Mouse (Mus musculus): ENCODE measurements at regions not wholly inside any gene's neighbourhood (a gene's known extent, or its start where the extent isn't known, plus 50 kb on each side); places are given as distances from the start of the nearest gene placed in this dataset.

- no peak for DNase-seq (ENCODE audit: low spot score)
Observed at GRCm38 (mm10) chr15:36888351-36889069, 119.1 kb downstream of the Zfp706 start.

DNA sequence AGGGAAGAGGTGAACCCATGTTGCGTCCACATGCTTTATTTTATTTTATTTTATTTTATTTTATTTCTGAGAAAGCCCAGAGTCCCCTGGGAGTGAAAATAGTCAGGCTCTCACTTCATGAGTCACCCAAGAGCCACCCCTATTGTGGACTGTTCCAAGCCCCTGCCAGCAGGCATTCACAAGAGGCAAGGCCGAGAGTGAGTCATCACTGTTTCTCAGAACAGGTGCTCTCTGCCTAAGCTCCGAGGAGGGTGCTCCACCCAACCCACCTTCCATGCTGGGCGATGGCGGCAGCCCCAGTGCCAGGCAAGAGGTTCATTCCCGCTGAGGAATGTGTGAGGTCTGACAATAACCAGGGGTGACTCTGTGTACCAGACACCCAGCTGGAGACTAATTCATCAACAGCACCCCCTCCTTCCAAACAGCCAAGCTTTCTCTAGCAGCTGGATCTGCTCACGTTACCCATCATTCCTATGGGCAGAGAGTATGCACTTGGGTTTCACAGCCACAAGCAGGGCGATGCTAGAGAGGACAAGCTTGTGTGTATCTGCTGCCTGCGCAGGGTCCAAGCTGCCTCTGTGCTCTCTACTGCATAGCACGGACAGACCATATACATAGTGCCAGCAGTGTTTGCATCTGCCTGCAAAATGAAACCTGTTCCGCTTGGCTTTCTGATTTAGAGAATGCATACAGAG lies 122.8 kb downstream of the Zfp706 start:
- no peak for DNase-seq (ENCODE audit: low spot score)

GRCm38 (mm10) chr15:36884074-36884473 lies 123.5 kb downstream of the Zfp706 start:
- no peak for DNase-seq (ENCODE audit: low spot score)

DNA sequence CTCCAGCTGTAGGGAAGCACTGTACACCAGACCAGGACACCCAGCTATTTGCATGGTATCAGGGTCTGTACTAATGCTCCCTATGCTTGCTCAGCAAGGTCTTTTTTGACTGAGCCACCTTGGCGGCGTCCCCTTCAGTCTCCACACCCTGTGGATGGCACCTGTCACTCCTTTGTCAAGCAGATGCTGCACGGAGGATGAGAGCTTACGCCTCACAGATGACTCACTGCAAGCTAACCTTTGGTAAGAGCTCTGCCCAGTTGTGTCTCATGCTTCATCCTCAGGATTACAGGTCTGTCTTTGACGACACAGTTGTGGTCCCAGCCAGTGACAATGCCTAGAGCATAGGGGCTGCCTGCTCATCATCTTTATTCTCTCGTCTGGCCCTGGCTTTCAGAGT lies 124.4 kb downstream of the Zfp706 start:
- no peak for DNase-seq (ENCODE audit: low spot score)

DNA sequence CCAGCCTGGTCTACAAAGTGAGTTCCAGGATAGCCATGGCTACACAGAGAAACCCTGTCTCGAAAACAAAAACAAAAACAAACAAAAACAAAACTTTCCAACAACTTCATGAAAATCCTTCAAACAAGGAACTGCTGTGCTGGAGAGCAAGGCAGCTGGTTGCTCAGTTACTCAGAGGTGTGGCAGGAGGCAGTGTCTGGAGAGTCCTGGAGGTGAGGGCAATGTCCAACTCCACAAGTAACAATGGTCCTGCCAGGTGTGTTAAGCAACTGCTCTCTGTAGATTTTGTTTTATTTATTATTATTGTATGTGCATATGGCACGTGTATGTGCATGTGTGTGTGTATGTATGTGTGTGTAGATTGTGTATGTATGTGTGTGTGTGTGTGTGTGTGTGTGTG lies 126.0 kb downstream of the Zfp706 start:
- no peak for DNase-seq (ENCODE audit: low spot score)

DNA sequence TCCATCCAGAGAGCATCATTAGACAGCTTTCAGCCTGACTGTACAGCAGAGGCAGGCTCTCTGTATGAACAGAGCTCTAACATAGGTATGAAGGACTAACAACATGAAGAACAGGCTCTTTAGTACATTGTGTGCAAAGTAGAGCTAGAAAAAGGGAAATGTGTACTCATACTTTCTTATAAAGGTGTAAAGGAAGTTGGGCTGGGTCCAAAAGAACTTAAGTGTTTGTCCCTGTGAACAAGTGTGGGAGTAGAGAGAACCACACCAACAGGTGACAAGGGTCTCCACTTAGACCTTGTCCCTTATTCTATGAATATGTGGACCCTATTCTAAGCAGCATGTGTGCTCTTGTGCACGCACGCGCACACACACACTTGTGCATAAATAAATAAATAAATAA lies 127.0 kb downstream of the Zfp706 start:
- DNase-seq (ENCODE audit: low spot score): no peak

DNA sequence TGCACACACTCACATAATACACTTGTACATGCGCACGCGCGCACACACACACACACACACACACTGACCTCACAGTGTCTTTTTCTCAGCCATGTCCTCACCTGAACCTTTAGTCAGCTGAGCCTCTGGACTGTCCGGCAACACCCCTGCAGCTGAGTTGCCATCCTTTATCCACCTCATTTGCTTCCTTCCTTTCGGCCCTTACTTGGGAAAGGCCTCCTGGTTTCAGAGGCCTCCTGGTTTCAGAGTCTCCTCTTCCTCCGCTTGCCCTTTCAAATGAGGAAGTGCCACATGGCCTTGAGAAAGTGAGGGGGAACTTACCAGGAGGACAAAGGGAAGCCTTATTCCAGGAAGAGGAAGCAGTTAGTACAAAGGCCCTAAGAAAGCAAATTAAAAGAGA lies 128.0 kb downstream of the Zfp706 start:
- DNase-seq (ENCODE audit: low spot score): no peak

DNA sequence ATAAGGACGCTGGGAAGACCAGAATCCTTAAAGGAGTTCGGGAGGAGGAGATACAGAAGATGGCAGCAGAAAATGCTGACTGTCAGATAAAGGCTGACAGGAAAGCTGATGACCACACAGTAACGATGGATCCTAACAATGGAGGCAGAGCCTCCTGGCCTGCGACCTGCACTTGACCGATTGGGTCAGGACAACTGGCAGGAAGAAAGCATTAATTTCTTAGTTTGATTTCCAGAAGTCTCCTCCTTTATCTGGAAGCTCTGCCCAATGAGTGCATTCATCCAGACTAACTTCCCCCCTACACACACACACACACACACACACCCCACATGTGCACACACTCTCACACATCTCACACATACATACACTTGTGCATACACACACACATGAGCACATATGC lies 128.6 kb downstream of the Zfp706 start:
- DNase-seq (ENCODE audit: low spot score): no peak

- DNase-seq (ENCODE audit: low spot score): no peak
Observed at GRCm38 (mm10) chr15:36878276-36878675, 129.3 kb downstream of the Zfp706 start.

DNA sequence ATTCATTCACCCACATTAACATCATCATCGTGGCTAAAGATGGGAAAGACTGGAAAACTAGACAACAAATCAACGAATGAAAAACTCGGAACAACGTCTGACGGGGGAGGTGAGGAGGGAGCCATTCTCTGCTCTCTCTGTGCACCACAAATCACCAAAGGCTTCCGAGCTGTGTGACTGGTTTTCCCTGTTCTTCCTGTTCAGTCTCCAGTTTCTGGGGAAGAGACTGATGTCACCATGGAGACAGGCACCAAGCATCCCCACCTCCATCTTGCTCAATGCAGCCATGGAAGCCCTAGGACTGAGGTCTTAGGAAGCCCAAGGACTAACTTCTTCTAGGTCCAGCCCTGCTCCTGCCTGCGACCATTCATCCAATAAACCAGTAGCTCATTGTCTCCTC lies 130.1 kb downstream of the Zfp706 start:
- DNase-seq (ENCODE audit: low spot score): no peak

DNA sequence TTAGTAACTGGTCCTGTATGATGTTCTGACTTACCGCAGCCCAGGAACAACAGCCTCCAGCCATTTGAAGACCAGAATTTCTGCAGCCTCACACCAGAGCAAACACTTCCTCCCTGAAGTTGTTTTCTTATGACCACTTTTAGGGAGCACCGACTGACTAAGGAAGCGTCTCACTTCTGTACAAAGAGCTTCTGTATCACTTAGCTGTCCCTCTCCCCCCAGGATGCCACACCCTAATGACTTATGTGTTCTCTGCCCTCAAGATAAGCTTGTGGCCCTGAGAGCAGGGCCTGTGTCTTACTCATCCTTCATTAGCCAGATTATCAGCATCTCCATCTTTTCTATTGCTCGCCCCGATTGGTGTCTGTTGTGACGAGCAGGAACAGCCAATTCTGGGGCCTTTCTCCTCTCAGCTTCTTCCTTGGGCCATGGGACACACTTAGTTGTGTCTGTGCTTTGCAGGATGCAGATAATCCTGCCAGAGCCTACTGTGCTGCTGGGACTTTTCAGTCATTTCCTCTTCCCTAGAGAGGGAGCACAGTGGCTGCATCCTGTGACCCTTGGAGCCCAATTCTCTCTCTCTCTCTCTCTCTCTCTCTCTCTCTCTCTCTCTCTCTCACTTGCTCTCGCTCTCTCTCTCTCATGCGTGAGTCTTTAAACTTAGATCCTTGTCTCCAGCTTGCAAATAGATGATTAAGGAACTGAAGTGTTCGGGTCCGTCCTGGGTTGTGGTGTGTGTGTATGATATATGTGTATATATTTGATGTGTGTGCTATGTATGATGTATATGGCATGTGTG lies 131.4 kb downstream of the Zfp706 start:
- no peak for DNase-seq (ENCODE audit: low spot score)

DNA sequence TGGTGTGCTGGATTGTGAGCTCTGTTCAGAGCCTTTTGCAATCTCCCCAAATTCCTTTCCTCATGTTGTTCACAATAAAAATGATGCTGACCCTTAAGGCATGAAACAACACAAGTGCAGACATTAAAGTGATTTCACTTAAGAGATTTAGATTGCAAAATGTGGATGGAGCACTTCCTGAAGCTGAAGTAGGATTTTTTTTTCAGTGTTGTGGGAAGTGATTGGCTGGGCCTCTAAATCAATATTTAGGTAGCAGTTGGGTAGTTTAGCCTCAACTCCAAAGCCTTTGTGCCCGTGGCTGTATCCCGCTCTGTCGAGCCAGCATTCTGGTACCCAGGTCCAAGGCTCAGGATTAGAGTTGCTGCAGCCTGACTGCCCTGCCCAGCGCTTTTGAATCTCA lies 133.0 kb downstream of the Zfp706 start:
- no peak for DNase-seq (ENCODE audit: low spot score)

DNA sequence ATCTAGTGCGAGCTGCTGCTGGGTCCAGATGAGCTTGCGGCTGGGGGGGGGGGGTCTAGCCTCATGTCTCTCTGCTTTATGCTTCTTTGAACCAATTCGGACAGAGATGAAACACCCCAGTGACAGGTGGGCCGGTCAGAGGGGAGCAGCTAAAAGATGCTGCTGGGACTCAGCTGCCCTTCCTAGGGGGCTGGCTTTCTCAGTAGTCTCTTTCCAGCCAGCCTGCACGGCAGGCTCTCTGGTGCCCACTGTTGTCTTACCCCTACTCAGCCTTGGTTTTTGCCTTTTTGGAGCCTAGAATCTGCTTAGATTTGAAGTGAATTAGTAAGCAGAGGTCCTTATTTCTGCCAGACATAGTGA lies 133.7 kb downstream of the Zfp706 start:
- DNase-seq (ENCODE audit: low spot score): no peak

DNA sequence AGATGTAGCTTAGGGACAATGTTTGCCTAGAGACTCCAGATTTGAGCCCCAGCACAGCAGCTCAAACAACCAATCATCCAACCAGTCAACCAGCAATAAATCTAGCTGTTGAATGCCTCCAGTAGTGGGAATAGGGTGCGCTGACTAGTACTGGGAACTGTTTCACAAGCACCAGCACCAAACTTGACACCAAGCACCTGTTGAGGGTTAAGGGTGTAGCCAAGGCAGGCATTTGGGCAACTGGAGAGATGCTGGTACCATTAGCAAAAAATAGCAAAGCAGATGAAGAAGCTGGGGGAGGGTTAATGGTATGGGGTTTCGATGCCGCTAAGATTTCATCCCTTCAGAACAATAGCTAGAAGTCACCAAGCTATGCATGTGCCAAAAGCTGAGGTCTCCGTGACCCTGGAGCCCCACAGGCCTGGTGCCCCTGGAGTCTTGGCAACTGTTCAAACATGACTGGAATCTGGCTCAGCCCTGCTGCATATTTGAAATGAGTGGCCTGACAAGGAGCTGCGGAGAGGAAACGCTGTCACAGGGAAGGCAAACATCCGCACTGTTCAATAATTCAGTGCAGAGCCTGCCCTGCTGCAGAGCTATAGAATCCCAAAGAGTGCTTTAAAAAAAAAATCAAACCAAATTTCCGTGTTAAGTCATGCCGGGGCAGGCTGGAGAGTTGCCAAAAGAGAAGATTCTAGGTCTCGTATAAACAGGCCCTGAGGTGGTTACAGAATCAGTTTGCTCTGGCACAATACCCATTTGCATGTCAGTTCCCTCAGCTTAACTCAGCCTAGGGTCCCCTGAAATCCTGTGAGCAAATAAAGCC lies 134.3 kb downstream of the Zfp706 start:
- no peak for DNase-seq (ENCODE audit: low spot score)

DNA sequence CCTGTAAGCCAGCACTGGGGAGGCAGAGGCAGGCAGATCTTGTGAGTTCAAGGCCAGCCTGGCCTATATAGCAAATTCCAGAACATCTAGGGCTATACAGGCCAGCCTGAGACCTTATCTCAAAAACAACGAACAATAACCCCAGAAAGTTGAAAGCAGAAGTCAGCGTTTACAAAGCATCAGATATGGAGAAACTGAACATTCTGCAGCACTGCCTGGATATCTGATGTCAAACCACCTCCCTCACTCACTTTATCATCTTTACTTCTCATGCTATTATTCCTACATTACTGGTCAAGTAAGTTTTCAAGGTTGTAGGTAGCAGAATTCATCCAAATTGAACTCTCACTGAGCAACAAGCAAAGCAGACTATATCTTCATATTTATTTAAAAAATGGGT lies 135.0 kb downstream of the Zfp706 start:
- DNase-seq (ENCODE audit: low spot score): no peak

- DNase-seq (ENCODE audit: low spot score): no peak
Observed at GRCm38 (mm10) chr15:36870717-36871116, 136.9 kb downstream of the Zfp706 start.

GRCm38 (mm10) chr15:36870094-36870493 lies 137.5 kb downstream of the Zfp706 start:
- no peak for DNase-seq (ENCODE audit: low spot score)

DNA sequence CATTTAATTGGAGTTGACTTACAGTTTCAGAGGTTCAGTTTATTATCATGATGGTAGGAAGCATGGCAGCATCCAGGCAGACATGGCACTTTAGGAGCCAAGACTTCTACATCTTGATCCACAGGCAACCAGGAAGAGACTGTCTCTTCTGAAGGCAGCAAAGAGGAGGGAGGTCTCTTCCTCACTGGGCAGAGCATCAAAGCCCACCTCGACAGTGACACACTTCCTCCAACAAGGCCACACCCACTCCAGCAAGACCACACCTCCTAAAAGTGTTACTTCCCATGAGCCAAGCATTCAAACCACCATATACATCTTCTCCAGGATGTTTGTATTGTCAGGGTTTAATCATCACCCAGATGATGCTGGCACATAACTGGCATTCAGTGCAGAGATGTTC lies 141.5 kb downstream of the Zfp706 start:
- DNase-seq (ENCODE audit: low spot score): no peak

DNA sequence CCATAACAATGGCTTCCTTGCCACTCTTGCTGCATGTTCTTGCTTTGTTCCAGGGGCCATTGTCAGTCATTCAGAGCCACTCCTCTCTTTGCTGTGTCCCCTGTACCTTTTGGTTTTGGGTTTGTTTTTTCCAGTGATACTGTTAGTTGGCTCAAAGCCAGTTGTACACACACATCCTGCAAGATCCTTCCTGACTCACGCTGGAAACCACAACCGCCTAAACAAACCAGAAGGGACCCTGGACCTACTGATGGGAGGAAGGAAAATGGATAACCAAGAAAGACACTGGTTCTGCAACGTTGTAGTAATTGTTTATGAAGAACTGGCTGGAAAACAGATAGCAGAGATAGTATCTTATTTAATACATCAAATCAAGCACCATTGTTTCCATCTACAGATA lies 142.2 kb downstream of the Zfp706 start:
- DNase-seq (ENCODE audit: low spot score): no peak

- no peak for DNase-seq (ENCODE audit: low spot score)
Observed at GRCm38 (mm10) chr15:36864046-36864445, 143.5 kb downstream of the Zfp706 start.

DNA sequence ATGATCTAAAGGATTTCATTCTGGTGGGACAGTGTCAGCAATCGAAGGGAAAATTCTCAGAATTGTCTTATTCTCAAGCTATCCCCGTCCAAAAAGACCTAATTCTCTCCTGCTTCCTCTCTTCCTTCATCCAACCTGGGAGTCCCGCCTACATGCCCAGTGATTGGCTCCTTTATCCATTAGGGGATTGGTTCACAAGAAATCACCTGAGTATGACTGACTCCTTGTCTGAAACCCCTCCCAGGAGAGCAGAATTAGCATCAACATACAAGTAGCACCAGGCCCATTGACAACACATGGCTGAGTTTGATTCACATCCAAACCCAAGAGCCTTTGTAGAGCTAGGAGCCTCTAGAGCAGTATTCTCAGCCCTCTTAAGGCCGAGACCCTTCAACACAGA lies 148.9 kb downstream of the Zfp706 start:
- no peak for DNase-seq (ENCODE audit: low spot score)

DNA sequence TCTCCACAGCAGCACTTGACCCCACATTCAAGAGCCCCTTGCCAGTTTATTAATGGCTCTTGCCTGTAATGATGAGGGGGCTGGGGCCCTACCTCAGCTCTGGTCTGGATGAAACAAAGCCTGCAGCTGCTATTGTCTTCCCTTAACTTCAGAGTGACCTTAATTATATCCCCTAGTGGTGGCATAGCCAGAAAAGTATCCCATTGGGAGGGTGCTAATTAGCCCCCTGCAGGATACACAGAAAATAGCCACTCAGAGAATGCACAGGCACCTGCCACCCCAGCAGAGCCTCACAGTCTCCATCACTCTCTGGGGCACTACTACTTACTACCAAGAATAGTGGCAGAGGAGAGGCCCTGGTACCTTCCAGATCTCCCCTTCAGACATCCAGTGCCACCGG lies 150.0 kb downstream of the Zfp706 start:
- no peak for DNase-seq (ENCODE audit: low spot score)

All from spleen, adult 12 weeks (tissue).